In genomic region chr6:51875884-51876626, GRCm38 (mm10) we compare ENCODE assay signal across 8 mouse cellular contexts.
A peak's percentile ranks its signal among the peaks of the same experiment; 100 is the strongest.
DNase-seq lines count a peak whose midpoint lies in the region; ATAC-seq and TF ChIP-seq lines count a peak whose summit lies in the region.

No protein-coding gene starts in this region.

- H3K27ac ChIP-seq in embryonic facial prominence, embryonic 14.5 days (replicated peaks; ENCODE audit: low read depth, low read length) = no peak overlapping the region
- H3K27ac ChIP-seq in kidney, postnatal 0 days = no peak overlapping the region

- H3K9ac ChIP-seq in embryonic facial prominence, embryonic 14.5 days (ENCODE audit: low read depth, low read length) = no peak overlapping the region
- no peak overlapping the region for H3K9ac ChIP-seq in kidney, postnatal 0 days (ENCODE audit: low read depth, low read length)

- H3K4me3 ChIP-seq in embryonic facial prominence, embryonic 14.5 days (ENCODE audit: low read depth, low read length) = no peak overlapping the region
- no peak overlapping the region for H3K4me3 ChIP-seq in kidney, postnatal 0 days (replicated peaks; ENCODE audit: low read depth, low read length)

- no peaks in the 10 kb centered on the region for H3K36me3 ChIP-seq in embryonic facial prominence, embryonic 14.5 days (ENCODE audit: control insufficient read depth, insufficient read depth, low read length)
- no peaks in the 10 kb centered on the region for H3K36me3 ChIP-seq in kidney, postnatal 0 days (ENCODE audit: insufficient read depth, low read length)

- peak; percentile 22 to 79 for DNase-seq in adrenal gland, adult (ENCODE audit: inconsistent age in 2 of 2, low spot score in 1 of 2)
- no peak for DNase-seq in adrenal gland, postnatal 4 days (ENCODE audit: low spot score in 2 of 2)
- peak; percentile 56 for DNase-seq in A20 (ENCODE audit: low read depth, low spot score)
- DNase-seq in embryonic facial prominence, embryonic 14.5 days (ENCODE audit: low spot score) = peak; percentile 48
- peak; percentile 93 for DNase-seq in kidney, postnatal 0 days (ENCODE audit: low spot score)
- peak; percentile 49 for DNase-seq in neural tube, embryonic 10.5 days (ENCODE audit: extremely low spot score, low spot score)
- no peak for DNase-seq in yolk sac, embryonic 10.5 days (ENCODE audit: low spot score)
- no peak for DNase-seq in ovary, adult 18-20 months (ENCODE audit: low spot score)

- WGBS in embryonic facial prominence, embryonic 14.5 days = 40% methylated on average over 6 of the region's 6 CpGs
- 38% methylated on average over 6 of the region's 6 CpGs for WGBS in kidney, postnatal 0 days

- peaks cover 2% of the 10 kb centered on the region; the same call in 1 of the 2 replicates for H3K4me1 ChIP-seq in embryonic facial prominence, embryonic 14.5 days (ENCODE audit: control insufficient read depth, insufficient read depth, low read length)
- peaks cover 5% of the 10 kb centered on the region for H3K4me1 ChIP-seq in kidney, postnatal 0 days (replicated peaks; ENCODE audit: insufficient read depth, low read length)

- peak; percentile 6; the same call in 1 of the 2 replicates for ATAC-seq in embryonic facial prominence, embryonic 14.5 days (ENCODE audit: low read depth)
- ATAC-seq in kidney, postnatal 0 days (replicated peaks; ENCODE audit: low FRiP score, low read depth) = 0 out of 2 replicates have a peak, but pooled peaks have one; percentile 21

- no peak overlapping the region for H3K4me2 ChIP-seq in embryonic facial prominence, embryonic 14.5 days (ENCODE audit: low read depth, low read length)
- H3K4me2 ChIP-seq in kidney, postnatal 0 days (ENCODE audit: low read length) = no peak overlapping the region

- H3K9me3 ChIP-seq in embryonic facial prominence, embryonic 14.5 days (ENCODE audit: control insufficient read depth, low read length) = no peaks in the 10 kb centered on the region
- no peaks in the 10 kb centered on the region for H3K9me3 ChIP-seq in kidney, postnatal 0 days (replicated peaks; ENCODE audit: low read length)

- peak; percentile 75 for TF ChIP-seq CTCF in kidney, postnatal 0 days (IDR thresholded peaks at IDR 0.05; ENCODE audit: low read depth)

- H3K27me3 ChIP-seq in embryonic facial prominence, embryonic 14.5 days (replicated peaks; ENCODE audit: control insufficient read depth, insufficient read depth, low read length) = no peaks in the 10 kb centered on the region; the same call in 1 of the 2 replicates
- no peaks in the 10 kb centered on the region for H3K27me3 ChIP-seq in kidney, postnatal 0 days (ENCODE audit: insufficient read depth, low read length)

Comparison
In these comparisons a context has a peak if more than half of its experiments do, and no peak if none do; other contexts are left out.
1. DNase-seq: peak in adrenal gland, adult (2 of 2), A20 (single experiment), embryonic facial prominence, embryonic 14.5 days (single experiment), kidney, postnatal 0 days (single experiment) and neural tube, embryonic 10.5 days (single experiment); none in adrenal gland, postnatal 4 days (0 of 2), yolk sac, embryonic 10.5 days (single experiment) and ovary, adult 18-20 months (single experiment).